Mouse (Mus musculus): ENCODE data around the gene Msi1.

Gene Msi1

DNA sequence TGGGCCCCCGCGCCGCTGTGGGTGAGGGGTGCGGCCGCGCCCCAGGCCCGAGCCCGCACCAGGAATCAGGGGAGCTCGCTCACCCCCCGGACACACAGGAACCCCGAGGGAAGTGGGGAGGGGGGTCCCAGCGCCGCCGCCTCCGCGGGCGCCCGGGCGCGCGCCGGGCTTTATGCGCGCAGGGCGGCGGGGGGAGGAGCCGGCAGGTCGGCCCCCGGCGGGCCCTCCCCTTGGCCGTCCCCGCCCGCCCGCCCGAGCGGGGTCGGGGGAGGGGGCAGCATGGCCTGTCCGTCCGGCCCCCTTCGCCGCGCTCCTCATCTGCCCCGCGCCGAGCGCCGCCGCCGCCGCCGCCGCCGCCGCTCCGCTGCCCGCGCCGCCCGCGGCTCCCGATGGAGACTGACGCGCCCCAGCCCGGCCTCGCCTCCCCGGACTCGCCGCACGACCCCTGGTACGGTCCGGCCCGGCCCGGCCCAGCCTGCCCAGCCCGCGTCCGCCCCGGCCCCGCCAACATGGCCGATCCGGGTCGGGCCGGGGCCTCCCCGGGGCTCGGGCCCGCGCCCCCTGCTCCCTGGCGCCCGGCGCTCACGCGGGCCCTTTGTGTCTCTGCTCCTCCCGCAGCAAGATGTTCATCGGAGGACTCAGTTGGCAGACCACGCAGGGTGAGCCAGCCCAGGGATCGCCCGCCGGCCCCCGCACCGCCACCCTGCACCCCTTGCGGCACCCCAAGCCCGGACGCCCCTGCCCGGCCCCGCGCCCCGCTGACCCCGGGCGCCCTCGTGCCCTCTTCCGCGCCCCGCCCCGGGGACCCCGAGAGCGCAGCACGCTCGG is at the start of gene Msi1:
TSS of gene Msi1 (plus strand) at position 241 of the 828 bp plus-strand sequence.
- DNase-seq (ENCODE audit: extremely low spot score) = peak; percentile 84

DNA sequence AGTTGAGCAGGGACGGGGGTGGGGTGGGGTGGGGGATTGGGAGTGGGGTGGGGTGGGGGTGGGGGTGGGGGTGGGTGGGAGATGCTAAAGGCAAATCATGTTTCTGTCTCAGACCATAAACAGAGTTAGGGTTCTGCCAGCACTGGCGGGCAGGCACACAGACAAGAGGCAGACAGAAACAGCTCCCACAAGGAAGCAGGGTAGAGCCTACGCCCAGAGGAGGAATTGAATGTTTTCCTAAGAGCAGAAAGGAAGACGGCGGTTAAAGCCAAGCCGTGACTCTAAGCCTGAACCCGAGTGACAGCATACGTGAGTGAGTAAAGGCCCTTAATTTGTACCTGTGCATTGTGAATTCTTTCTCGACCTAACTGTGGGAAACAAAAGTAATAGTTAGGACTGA is 37.5 kb upstream of the Msi1 start:
- DNase-seq (ENCODE audit: extremely low spot score) = no peak

DNA sequence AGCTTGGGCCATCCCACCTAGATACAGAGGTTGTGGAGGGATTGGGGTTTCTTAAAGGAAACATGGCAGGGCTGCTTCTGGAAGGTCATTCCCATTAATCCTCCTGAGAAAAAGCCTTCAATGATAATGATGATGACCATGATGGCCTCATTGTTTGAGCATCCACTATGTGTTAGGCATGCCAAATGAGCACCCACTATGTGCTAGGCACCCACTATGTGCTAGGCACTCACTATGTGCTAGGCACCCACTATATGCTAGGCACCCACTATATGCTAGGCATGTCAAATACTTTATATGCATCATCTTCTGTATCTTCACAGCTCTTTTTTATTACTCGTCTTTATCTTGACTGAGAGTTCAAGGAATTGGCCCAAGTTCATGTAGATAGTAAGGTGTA is 36.4 kb upstream of the Msi1 start:
- DNase-seq (ENCODE audit: extremely low spot score) = no peak

DNA sequence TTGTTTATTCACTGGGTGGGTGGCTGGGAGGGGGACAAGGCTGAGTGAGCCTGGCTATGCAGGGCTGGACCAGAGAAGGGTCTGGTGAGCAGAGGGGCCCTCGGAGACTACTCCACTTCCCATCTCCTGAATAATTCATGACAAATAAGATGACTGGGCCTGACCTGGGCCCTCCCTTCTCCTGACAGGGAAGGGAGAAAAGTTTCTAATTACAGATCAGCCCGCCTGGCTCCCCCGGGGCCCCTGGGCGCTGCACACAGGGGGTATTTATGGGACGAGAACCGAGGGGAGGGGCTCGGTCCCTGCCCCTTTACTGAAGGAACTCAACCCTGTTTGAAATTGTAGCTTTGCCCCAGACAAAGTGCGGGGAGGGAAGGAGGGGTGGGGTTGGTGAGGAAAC is 35.2 kb upstream of the Msi1 start:
- peak; percentile 45 for DNase-seq (ENCODE audit: extremely low spot score)

DNA sequence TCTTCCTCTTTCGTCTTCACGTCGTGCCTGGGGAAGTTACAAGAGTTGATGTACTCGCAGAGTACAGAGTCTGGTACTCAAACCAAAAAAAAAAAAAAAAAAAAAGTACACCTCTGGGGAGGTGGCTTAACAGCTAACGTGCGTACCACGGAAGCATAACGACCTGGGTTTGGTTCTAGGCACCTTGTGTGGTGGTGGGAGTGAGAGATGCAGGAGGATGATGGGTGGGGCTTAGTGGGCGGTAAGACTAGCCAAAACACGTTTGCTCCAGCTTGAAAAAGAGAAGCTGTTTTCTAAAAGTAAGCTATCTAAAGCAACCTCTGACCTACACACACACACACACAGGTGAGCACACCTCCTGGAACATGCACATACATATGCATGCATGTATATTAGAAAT is 34.6 kb upstream of the Msi1 start:
- DNase-seq (ENCODE audit: extremely low spot score) = no peak

DNA sequence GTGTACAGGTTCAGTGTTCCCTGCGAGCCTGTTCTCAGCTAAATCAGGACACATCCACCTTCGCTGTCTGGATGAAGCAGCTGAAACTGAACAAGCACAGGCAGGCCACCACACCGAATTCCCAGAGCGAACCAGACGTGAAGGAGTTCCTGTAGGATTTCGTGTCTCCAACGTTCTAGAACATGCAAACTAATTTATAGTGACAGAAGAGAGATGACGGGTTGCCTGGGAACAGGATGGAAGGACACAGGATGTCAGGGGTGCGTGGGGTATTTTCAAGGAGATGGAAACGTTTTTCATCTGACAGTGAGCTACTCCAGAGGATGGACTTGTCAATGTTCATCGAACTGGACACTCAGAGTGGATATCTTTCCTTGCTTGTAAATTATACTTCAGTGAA is 32.7 kb upstream of the Msi1 start:
- no peak for DNase-seq (ENCODE audit: extremely low spot score)

DNA sequence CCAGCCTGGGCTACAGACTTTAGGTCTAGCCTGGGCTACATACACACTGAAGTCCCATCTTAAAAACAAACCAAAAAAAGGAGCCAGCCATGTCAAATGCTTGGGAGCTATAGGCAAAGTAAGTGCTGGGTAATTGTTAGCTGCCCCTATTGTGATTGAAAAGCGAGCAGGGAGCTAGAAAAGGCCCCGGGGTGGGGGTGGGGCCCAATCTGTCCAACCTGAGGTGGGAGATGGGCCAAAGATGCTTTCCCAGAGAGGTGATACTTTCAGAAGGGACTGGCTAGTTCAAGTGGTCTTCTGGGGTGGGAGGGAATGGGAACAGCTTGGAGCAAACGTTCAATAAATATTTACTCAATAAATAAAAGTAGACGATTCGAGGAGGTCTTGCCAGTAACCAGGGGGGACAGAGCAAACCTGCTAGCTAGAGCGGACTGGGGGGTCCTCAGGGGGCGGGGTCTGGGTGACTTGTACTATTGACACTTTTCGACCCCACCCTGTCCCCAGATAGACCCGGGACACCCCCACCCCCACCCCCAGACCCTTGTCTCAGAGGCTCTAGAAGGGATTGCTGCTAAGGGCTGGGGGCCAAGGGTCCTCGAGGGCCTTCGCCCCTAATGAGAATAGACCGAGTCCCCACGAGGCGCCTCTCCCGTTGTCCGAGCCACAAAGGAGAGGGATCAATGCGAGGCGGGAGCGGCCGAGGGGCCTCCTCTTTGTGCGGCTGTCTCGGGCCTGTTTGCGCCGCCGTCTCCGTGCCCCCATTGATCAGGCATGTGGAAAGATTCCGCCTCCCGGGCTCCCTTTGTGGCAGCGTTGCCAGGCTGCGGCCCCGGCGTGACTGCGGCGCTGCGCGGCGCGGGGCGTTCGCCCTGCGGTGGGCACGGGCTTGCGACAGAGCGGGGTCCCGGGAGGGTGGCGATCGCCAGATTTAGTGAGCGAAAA is 31.3 kb upstream of the Msi1 start:
- DNase-seq (ENCODE audit: extremely low spot score) = peak; percentile 89

DNA sequence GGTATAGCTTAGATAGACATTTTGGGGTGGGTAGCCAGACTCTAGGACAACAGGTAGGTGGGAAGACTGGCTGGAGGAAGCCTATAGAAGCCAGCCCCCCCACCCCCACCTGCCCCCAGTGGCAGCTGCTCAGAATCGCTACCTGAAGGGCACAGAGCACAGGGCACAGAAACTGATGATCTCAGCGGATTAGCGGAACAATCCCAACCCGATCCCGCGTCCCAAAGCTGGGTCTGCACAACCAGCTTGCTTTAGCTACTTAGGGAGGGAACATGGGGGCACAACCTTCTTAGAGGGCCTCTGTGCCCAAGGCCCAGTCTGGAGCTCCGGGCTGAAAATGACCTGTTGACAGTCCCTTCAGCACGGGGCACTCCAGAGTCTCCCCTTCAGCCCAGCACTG is 27.3 kb upstream of the Msi1 start:
- no peak for DNase-seq (ENCODE audit: extremely low spot score)

DNA sequence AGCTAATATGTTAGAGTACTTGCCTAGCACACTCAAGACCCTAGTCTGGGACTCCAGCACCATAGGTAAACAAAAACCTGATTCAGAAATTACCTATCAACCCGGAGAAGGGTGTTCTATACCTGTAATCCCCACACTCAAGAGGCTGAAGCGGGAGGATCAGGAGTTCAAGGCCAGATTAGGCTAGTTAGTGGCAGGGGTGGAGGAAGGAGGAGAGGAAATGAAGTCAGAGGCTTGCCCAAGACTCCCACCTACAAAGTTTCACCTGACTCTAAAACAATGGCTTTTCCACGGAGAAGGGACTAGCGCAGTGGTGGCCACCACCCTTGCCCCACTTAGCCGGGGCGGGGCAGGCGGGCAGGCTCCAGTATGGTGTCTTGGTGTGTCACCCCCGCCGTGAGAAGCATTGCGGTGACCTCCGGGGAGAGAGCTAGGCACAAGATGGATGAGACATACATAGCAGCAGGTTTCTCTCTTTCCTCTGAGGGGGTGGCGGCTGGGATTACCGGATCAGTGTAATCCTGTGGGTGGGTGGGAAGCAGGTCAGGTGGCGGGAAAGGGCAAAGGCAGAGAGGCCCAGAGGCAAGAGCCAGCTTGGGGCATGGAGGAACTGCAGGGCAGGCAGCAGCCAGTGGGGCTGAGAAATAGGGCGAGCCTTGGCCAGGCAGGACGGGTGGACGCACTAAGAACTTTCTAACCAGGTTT is 25.8 kb upstream of the Msi1 start:
- peak; percentile 60 for DNase-seq (ENCODE audit: extremely low spot score)

DNA sequence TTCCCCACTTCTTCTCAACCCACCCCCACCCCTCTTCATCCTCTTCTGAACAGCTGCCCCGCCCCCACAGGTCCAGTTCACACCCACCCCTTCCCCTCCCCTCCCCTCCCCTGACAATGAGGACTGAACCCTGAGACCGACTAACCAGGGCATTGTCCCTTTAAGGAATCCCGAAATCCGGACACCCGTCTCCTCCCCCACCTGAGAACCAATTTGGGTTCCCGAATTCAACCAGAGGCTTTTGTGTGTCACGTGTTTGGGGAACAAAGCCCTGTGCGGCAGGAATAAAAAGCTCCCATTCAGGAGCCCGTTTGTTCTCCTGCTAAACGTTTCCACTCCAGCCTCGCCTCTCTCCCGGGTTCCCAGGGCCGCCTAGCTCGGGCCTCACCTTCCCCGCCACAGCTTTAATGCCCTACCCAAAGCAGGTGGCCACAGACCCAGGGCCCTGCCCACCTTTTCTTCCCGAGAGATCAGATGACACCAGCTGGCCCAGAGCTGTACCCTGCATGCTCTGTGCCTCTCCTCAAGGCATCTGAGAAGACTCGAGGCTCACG is 25.1 kb upstream of the Msi1 start:
- DNase-seq (ENCODE audit: extremely low spot score) = peak; percentile 82

DNA sequence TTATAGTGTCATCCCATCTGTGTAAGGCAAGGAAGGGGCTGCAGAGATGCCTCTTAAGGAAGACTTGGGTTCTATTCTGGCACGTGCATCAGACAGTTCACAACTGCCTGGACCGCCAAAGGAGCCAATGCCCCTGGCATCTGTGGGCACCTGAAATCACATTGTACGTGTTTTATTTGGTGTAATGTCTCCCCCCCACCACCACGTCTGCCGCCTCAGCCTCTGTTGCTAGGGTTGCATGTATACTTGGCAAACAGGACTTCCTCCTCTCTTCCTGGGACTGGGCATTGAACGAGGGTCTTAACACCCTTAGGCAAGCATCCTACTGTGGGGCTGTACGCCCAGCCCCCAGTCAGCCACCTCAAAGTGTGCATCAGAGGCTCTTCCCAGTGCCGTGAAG is 24.2 kb upstream of the Msi1 start:
- DNase-seq (ENCODE audit: extremely low spot score) = no peak

DNA sequence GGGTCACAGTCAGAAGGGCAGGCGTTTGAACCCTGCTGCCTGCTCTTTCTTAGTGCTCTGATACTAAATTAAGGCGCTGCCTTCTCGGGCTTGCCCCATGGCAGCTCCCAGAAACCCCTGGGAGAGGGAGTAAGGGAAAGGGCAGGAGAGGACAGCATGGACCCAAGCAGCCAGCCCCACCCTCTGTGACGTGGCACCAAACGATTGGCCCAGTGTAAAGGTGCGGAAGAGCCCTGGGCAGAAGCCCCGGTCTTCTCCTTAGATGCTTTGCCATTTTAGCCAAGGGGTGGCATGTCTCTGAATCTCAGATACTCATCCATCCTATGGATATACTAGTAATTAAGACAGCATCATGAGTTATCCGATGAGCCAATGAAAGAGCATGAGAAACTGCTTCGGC is 21.3 kb upstream of the Msi1 start:
- peak; percentile 58 for DNase-seq (ENCODE audit: extremely low spot score)

DNA sequence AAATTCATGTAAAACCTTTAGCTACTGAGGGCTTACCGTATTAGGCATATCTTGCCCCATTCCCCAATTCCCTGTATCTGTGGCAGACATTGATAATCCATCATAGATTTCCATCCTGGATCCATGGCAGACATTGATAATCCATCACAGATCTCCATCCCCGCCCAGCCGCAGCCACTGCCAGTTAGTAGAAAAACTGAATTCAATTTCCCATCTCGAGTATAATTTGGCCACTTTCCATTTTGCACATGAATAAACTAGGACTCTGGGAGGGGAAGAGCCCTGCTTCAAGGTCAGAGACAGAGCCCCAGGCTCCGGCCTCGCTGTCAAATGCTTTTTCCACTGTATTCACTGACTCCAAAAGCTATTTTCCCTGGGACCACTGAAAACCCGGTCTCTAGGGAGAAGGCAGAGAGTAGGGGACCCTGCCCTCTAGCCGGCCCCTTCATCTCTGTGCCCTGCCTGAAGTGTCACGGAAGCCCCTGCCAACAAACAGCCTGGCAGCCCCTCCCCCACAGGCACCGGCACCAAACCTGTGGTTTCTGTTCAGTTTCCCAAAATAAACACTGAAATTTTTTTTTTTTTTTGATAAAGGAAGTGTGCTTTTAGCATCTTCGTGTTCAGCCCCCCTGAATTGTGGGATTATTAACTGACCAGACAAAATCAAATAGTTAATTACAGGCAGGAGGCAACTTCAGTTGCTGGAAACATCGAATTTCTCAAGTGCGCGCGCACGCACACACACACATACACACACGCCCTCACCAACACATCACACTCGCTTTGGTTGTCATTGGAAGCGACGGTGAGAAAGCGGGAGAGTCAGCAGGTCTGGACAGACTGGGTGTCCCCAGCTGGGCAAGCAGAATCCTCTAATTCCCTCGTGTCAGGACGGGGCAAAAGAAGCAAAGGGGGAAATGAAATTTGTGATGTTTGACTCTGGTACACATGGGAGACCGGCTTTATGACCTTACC is 14.0 kb upstream of the Msi1 start:
- DNase-seq (ENCODE audit: extremely low spot score) = no peak

DNA sequence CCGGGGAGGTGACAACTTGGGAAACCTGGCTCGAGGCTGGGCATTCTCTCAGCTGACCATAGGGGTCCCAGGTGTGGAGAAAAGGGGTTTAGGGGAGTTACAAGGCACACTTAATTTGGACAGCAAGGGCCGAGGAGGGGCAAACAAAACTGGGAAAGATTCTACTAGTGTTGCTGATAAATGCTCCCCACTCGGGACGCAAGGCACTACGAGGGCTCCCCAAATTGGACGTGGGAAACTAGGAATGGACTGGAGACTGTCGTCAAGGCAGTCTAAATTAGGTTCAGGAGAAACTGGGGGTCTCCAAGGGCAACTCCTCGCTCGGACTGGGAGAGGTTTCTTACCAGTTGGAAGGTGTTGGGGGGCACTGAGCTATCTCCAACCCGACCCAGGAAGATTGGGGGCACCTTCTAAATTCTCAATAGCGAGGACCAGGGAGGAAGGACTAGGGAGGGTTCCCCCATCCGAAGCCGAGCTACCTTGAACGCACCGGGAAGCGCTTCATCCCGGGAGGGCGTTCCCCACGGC is 504 bp upstream of the Msi1 start:
- no peak for DNase-seq (ENCODE audit: extremely low spot score)

DNA sequence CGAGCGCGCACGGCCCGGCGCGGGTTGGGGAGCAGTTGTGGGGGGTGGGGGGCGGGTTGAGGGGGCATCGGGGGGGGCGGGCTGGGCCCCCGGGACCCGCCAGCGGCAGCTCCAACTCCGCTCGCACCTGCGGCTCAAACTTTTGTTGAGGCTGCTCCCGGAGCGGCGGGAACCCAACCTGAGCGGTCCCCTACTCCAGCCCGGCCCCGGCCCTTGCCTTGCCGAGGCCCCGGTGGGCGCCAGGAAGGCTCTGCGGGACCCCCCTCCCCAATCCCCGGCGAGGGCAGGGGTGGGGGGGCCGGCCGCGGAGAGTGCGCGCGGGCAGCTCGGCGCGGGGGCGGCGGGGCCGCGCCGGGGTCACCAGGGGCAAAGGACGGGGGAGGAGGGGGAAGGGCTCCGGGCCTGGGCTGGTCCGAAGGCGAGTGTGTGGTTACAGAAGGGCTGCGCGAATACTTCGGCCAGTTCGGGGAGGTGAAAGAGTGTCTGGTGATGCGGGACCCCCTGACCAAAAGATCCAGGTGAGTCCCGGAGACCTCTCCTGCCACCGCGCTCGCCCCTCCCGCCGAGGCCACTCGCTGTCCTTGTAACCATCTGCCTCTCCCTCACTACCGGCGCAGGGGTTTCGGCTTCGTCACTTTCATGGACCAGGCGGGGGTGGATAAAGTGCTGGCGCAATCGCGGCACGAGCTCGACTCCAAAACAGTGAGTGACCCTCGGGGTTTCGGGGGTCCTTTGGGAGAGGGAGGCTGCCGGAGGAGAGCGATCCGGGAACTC is 975 bp downstream of the Msi1 start:
- peak; percentile 58 for DNase-seq (ENCODE audit: extremely low spot score)

DNA sequence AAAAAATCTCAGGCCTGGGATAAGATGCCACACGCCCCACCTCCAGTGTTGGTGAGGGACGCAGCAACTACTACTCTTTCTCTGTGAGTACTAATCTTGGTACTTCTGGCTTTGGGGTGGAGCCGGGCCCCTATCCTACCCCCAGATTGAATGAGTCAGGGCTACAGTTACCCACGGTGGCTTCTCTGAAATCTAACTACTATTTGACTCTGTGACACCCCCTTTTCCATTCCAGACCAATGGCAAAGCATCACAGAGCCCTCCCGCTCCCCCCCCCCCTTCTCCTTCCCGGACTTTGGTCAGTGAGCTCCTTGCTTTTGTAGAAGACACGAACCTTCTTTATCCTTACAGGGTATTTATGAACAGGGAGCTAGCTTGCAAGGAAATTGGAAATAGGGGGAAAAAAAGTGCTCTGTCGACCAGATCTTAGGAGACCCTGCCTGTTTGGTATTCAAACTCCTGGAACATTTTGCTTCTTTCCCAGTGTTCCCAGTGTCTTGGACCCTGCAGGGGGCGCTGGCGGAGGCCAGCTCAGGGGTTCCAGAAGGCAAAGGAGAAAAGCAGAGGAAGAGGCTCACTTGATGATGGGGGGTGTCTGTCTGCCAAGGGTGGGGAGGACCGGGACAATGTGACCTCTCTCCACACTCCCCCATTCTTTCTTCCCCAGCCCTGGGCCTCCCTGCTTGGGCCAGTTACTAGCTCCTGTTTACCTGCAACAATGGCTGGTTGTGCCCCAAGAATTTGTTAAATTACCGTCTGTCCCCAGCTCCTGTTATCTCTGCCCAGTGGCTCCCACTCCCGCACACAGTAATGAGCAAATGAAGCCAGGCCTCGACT is 1.9 kb downstream of the Msi1 start:
- DNase-seq (ENCODE audit: extremely low spot score) = peak; percentile 67

DNA sequence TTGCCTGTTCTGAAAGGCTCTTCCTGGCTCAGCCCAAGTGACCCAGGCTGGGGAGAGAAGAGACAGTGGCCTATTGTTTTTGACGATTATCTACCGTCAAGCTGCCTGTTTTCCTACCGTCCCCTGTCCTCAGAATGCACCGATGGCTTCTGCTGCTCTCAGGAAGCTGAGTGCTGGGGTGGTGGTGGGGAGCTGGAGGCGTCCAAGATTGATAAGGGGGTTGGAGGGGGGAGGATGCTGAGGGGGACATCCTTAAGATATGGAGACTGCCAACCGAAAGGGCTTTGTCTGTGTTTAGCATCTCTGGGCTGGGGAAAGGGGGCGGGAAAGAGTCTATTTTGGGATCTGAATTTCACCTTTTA is 2.5 kb downstream of the Msi1 start:
- DNase-seq (ENCODE audit: extremely low spot score) = no peak

DNA sequence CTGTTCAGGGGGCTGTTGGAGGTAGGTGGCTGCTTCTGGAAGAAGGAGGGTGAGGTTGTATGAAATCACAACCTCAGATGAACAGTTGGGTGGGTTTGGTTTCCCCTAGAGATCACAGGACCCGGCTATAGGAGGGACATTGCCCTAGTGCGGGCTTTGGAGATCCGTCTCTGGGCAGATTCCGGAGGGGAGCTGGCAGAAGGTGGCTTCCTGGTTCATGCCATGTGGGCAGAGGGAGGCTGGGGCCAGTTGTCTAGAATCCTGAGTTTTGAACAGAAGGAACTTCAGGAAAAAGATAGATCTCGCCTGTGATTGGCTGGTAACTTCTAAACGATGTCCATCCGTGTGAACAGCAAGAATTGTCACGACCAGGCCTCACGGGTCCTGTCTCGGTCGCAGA is 3.0 kb downstream of the Msi1 start:
- no peak for DNase-seq (ENCODE audit: extremely low spot score)

DNA sequence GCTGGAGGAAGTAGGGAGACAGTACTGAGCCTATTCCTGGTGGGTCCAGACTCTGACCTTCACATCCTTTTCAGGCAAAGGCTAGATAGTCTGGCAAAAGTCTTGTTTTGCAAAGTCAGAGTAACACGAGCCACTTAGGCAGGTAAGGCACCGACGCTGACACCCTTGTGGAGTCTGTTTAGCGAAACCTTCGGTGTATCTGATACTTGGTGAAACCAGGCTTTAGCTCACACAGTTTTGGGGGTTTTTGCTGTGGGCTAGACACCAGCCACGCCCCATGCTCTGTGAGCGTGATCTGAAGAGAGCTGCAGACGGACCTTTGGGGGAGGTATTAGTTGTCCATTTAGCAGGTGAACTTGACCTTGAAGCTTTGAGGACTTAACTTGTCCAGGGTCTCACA is 3.8 kb downstream of the Msi1 start:
- DNase-seq (ENCODE audit: extremely low spot score) = no peak
